Mouse (Mus musculus): ENCODE measurements at regions not wholly inside any gene's neighbourhood (a gene's known extent, or its start where the extent isn't known, plus 50 kb on each side); places are given as distances from the start of the nearest gene placed in this dataset.

GRCm38 (mm10) chr10:37540703-37541102 lies 402.0 kb upstream of the Marcks start:
- dilution Hi-C loops (cut with MboI; ENCODE audit: extremely low pct_ligation_motif_present, extremely low pct_unique_long_range_greater_than_20kb, low sequenced_read_pairs) (no loop called here), in situ Hi-C loops (cut with MboI; ENCODE audit: low pct_ligation_motif_present, low pct_unique_long_range_greater_than_20kb, low sequenced_read_pairs) (no loop called here)
- DNase-seq (ENCODE audit: extremely low read depth), result no peak
- Histone ChIP-seq H3K4me2 (ENCODE audit: insufficient read depth, low read depth, poor library complexity, severe bottlenecking) (no peak overlapping the region), H3K36me3 (replicated peaks in 1 of 2; ENCODE audit: control insufficient read depth in 1 of 2, insufficient read depth in 1 of 2, low read length in 1 of 2) (no peaks in the 10 kb centered on the region), H3K27me3 (replicated peaks) (no peaks in the 10 kb centered on the region), H3K79me2 (replicated peaks; ENCODE audit: control insufficient read depth, extremely low read depth, insufficient read depth, poor library complexity, severe bottlenecking) (no peaks in the 10 kb centered on the region; the same call in 1 of the 2 replicates), H3K4me3 (replicated peaks in 1 of 3; ENCODE audit: low read depth in 2 of 3, low read length in 2 of 3, poor library complexity in 1 of 3) (no peak overlapping the region), H3K9me3 (replicated peaks; ENCODE audit: low read length) (no peaks in the 10 kb centered on the region), H3K9ac (ENCODE audit: insufficient read depth, low read depth) (no peak overlapping the region), H3K4me1 (ENCODE audit: control insufficient read depth in 1 of 2, insufficient read depth in 2 of 2) (no peaks in the 10 kb centered on the region), H3K27ac (ENCODE audit: insufficient read depth, low read depth) (no peak overlapping the region)
- TF ChIP-seq MAX (IDR thresholded peaks at IDR 0.05; ENCODE audit: low read length) (no peak), POLR2AphosphoS2 (IDR thresholded peaks at IDR 0.05; ENCODE audit: low read depth, low read length) (no peak), GABPA (IDR thresholded peaks at IDR 0.05; ENCODE audit: insufficient replicate concordance, low read depth, low read length) (no peak), ZMIZ1 (IDR thresholded peaks at IDR 0.05; ENCODE audit: low read depth, low read length) (no peak), MAFK (IDR thresholded peaks at IDR 0.05; ENCODE audit: insufficient replicate concordance, low read length) (no peak), CHD2 (IDR thresholded peaks at IDR 0.05; ENCODE audit: low read length) (no peak), USF1 (IDR thresholded peaks at IDR 0.05; ENCODE audit: low read depth, low read length) (no peak), MXI1 (IDR thresholded peaks at IDR 0.05; ENCODE audit: low read depth, low read length) (no peak), CTCF (conservative IDR thresholded peaks at IDR 0.05 in 1 of 2, IDR thresholded peaks at IDR 0.05 in 1 of 2; ENCODE audit: low read depth in 2 of 2, low read length in 2 of 2) (no peak), SIN3A (IDR thresholded peaks at IDR 0.05; ENCODE audit: low read length) (no peak), IRF4 (IDR thresholded peaks at IDR 0.05; ENCODE audit: low read depth, low read length) (no peak), PAX5 (IDR thresholded peaks at IDR 0.05; ENCODE audit: low read length) (no peak), KAT2A (IDR thresholded peaks at IDR 0.05; ENCODE audit: insufficient replicate concordance, low read length) (no peak), USF2 (conservative IDR thresholded peaks at IDR 0.05; ENCODE audit: low read depth, low read length) (no peak), POLR2A (IDR thresholded peaks at IDR 0.05; ENCODE audit: low read depth, low read length) (no peak), MYC (IDR thresholded peaks at IDR 0.05; ENCODE audit: low read depth, low read length) (no peak), ZC3H11A (IDR thresholded peaks at IDR 0.05; ENCODE audit: low read depth, low read length) (no peak), UBTF (IDR thresholded peaks at IDR 0.05; ENCODE audit: low read depth, low read length) (no peak)

GRCm38 (mm10) chr10:37505966-37506615 lies 367.4 kb upstream of the Marcks start:
- Histone ChIP-seq H3K27ac (ENCODE audit: insufficient read depth, low read depth) (no peak overlapping the region), H3K9ac (ENCODE audit: insufficient read depth, low read depth) (no peak overlapping the region), H3K4me1 (ENCODE audit: control insufficient read depth in 1 of 2, insufficient read depth in 2 of 2) (no peaks in the 10 kb centered on the region), H3K9me3 (replicated peaks; ENCODE audit: low read length) (no peaks in the 10 kb centered on the region), H3K4me3 (replicated peaks in 1 of 3; ENCODE audit: low read depth in 2 of 3, low read length in 2 of 3, poor library complexity in 1 of 3) (no peak overlapping the region), H3K79me2 (replicated peaks; ENCODE audit: control insufficient read depth, extremely low read depth, insufficient read depth, poor library complexity, severe bottlenecking) (no peaks in the 10 kb centered on the region), H3K4me2 (ENCODE audit: insufficient read depth, low read depth, poor library complexity, severe bottlenecking) (no peak overlapping the region), H3K27me3 (replicated peaks) (no peaks in the 10 kb centered on the region), H3K36me3 (replicated peaks in 1 of 2; ENCODE audit: control insufficient read depth in 1 of 2, insufficient read depth in 1 of 2, low read length in 1 of 2) (no peaks in the 10 kb centered on the region)
- peak; percentile 12 for DNase-seq (ENCODE audit: extremely low read depth)
- no peak for TF ChIP-seq TBP (conservative IDR thresholded peaks at IDR 0.05; ENCODE audit: low read depth, low read length)
- 0 out of 2 replicates have a peak, but pooled peaks have one; percentile 29 for TF ChIP-seq IRF4 (IDR thresholded peaks at IDR 0.05; ENCODE audit: low read depth, low read length)
- TF ChIP-seq ZNF384 (IDR thresholded peaks at IDR 0.05; ENCODE audit: low read depth, low read length), result peak; percentile 86
- no peak for TF ChIP-seq ZMIZ1 (IDR thresholded peaks at IDR 0.05; ENCODE audit: low read depth, low read length)
- 0 out of 2 replicates have a peak, but pooled peaks have one; percentile 10 for TF ChIP-seq USF2 (conservative IDR thresholded peaks at IDR 0.05; ENCODE audit: low read depth, low read length)
- peak; percentile 5; the same call in 1 of the 2 replicates for TF ChIP-seq JUN (IDR thresholded peaks at IDR 0.05; ENCODE audit: insufficient read depth, low read depth, low read length)
- TF ChIP-seq RCOR1 (conservative IDR thresholded peaks at IDR 0.05; ENCODE audit: low read depth, low read length), result no peak
- TF ChIP-seq BHLHE40 (IDR thresholded peaks at IDR 0.05; ENCODE audit: low read depth, low read length), result peak; percentile 50; the same call in 1 of the 2 replicates
- no peak for TF ChIP-seq MAZ (IDR thresholded peaks at IDR 0.05; ENCODE audit: low read depth, low read length)
- no peak for TF ChIP-seq JUND (conservative IDR thresholded peaks at IDR 0.05; ENCODE audit: low read depth, low read length)
- no peak for TF ChIP-seq CTCF (conservative IDR thresholded peaks at IDR 0.05 in 1 of 2, IDR thresholded peaks at IDR 0.05 in 1 of 2; ENCODE audit: low read depth in 2 of 2, low read length in 2 of 2)
- peak; percentile 61 for TF ChIP-seq EP300 (IDR thresholded peaks at IDR 0.05; ENCODE audit: low read length)
- dilution Hi-C loops (cut with MboI; ENCODE audit: extremely low pct_ligation_motif_present, extremely low pct_unique_long_range_greater_than_20kb, low sequenced_read_pairs) (no loop called here), in situ Hi-C loops (cut with MboI; ENCODE audit: low pct_ligation_motif_present, low pct_unique_long_range_greater_than_20kb, low sequenced_read_pairs) (no loop called here)

Measured in CH12.LX (cell line).